8 mouse cellular contexts compared by ENCODE assay signal in genomic region chr13:73764256-73764775, GRCm38 (mm10). TPM values are rescaled to one million over a fixed set of nuclear protein-coding genes. Genes with fewer than 3 reads are reported as not detected.
DNase-seq lines count a peak whose midpoint lies in the region; ATAC-seq lines count a peak whose summit lies in the region.

No protein-coding gene starts in this region.

- no peaks in the 10 kb centered on the region for H3K36me3 ChIP-seq in kidney, embryonic 15.5 days
- H3K36me3 ChIP-seq in macrophage (ENCODE audit: inconsistent target) = no peaks in the 10 kb centered on the region

- H3K79me2 ChIP-seq in macrophage (ENCODE audit: inconsistent target) = peaks cover 51% of the 10 kb centered on the region

- DNase-seq in 3T3-L1 (ENCODE audit: low read depth, low spot score) = peak; percentile 54
- peak; percentile 39 for DNase-seq in NIH3T3 (ENCODE audit: low read depth)
- DNase-seq in heart, adult 9 months (ENCODE audit: low spot score in 2 of 2) = peak; percentile 35 to 48
- no peak for DNase-seq in gastrocnemius, adult 8-10 months (ENCODE audit: low spot score in 2 of 2)
- DNase-seq in frontal cortex, postnatal 36 days (ENCODE audit: low spot score in 2 of 2) = no peak
- no peak for DNase-seq in c-Kit-positive CD71-positive TER-119-positive erythroid progenitor cells, embryonic 14.5 days (ENCODE audit: low spot score)

- peaks cover 58% of the 10 kb centered on the region for H3K4me1 ChIP-seq in kidney, embryonic 15.5 days

- under 1% methylated on average over 11 of the region's 11 CpGs for WGBS in kidney, embryonic 15.5 days
- WGBS in macrophage (ENCODE audit: missing documents) = 4% methylated on average over 11 of the region's 11 CpGs

- H3K9ac ChIP-seq in kidney, embryonic 15.5 days = peak overlapping the region; percentile 72

- H3K4me3 ChIP-seq in kidney, embryonic 15.5 days (replicated peaks) = peak overlapping the region; percentile 71
- peak overlapping the region; percentile 82 for H3K4me3 ChIP-seq in macrophage (ENCODE audit: inconsistent target)

- ATAC-seq in kidney, embryonic 15.5 days (replicated peaks; ENCODE audit: low FRiP score) = peak; percentile 3; the same call in 1 of the 2 replicates

- H3K4me2 ChIP-seq in kidney, embryonic 15.5 days = peak overlapping the region; percentile 92

- no peaks in the 10 kb centered on the region for H3K9me3 ChIP-seq in kidney, embryonic 15.5 days (replicated peaks)

- H3K27ac ChIP-seq in kidney, embryonic 15.5 days = peak overlapping the region; percentile 77
- H3K27ac ChIP-seq in macrophage = peak overlapping the region; percentile 37

- H3K27me3 ChIP-seq in kidney, embryonic 15.5 days = no peaks in the 10 kb centered on the region

RNA-seq across cellular contexts. Expression of gene Slc12a7, which starts 31.4 kb away (rescaled TPM):
- 22.1 and 26.1 TPM in 2 replicates for polyA plus RNA-seq in kidney, embryonic 15.5 days (2015; fragmentation: Nextera tagmentation; extraction: Ambion mirVana)
- total RNA-seq in macrophage (2018; cell fraction: chromatin; rRNA removed) = 100 to 1,000 TPM in 14 of 26 experiments, 10 to 100 TPM in 12; 34.2 to 449 (median 101) TPM
- 10 to 100 TPM; 14.1 to 42.5 (median 27.8) TPM for total RNA-seq in macrophage (2018; cell fraction: cytosol; rRNA removed)
- total RNA-seq in macrophage (2018; cell fraction: nucleus; rRNA removed) = 100 to 1,000 TPM in 5 of 26 experiments, 10 to 100 TPM in 21; 45.9 to 354 (median 67.7) TPM
- polyA plus RNA-seq in macrophage (2018) = 20.1 to 50.4 TPM (median 26.2 TPM) in 3 replicates
- 1 to 10 TPM; 3.5 to 5.1 (median 3.6) TPM for total RNA-seq in gastrocnemius, adult 8-10 months (2022)

RNA-seq across cellular contexts. Expression of gene Slc6a19, which starts 59.7 kb away (rescaled TPM):
- polyA plus RNA-seq in kidney, embryonic 15.5 days (2015; fragmentation: Nextera tagmentation; extraction: Ambion mirVana) = 0.78 and 1.6 TPM in 2 replicates
- 1 to 10 TPM in 7 of 26 experiments, under 1 TPM in 18, not detected in 1; 0.16 to 2.2 (median 0.61) TPM for total RNA-seq in macrophage (2018; cell fraction: chromatin; rRNA removed)
- total RNA-seq in macrophage (2018; cell fraction: cytosol; rRNA removed) = under 1 TPM in 24 of 26 experiments, not detected in 2; 0.04 to 0.94 (median 0.40) TPM
- 1 to 10 TPM in 5 of 26 experiments, under 1 TPM in 16, not detected in 5; 0.16 to 3.8 (median 0.52) TPM for total RNA-seq in macrophage (2018; cell fraction: nucleus; rRNA removed)
- polyA plus RNA-seq in macrophage (2018) = 0.06 to 0.17 TPM (median 0.09 TPM) in 3 replicates
- not detected for total RNA-seq in gastrocnemius, adult 8-10 months (2022)

Comparison
In these comparisons a context has a peak if more than half of its experiments do, and no peak if none do; other contexts are left out.
1. DNase-seq: peak in 3T3-L1 (single experiment), NIH3T3 (single experiment) and heart, adult 9 months (2 of 2); none in gastrocnemius, adult 8-10 months (0 of 2), frontal cortex, postnatal 36 days (0 of 2) and c-Kit-positive CD71-positive TER-119-positive erythroid progenitor cells, embryonic 14.5 days (single experiment).